In the genomic region with DNA sequence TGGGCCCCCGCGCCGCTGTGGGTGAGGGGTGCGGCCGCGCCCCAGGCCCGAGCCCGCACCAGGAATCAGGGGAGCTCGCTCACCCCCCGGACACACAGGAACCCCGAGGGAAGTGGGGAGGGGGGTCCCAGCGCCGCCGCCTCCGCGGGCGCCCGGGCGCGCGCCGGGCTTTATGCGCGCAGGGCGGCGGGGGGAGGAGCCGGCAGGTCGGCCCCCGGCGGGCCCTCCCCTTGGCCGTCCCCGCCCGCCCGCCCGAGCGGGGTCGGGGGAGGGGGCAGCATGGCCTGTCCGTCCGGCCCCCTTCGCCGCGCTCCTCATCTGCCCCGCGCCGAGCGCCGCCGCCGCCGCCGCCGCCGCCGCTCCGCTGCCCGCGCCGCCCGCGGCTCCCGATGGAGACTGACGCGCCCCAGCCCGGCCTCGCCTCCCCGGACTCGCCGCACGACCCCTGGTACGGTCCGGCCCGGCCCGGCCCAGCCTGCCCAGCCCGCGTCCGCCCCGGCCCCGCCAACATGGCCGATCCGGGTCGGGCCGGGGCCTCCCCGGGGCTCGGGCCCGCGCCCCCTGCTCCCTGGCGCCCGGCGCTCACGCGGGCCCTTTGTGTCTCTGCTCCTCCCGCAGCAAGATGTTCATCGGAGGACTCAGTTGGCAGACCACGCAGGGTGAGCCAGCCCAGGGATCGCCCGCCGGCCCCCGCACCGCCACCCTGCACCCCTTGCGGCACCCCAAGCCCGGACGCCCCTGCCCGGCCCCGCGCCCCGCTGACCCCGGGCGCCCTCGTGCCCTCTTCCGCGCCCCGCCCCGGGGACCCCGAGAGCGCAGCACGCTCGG, we compare ENCODE assay signal across 9 mouse cellular contexts. TPM values are rescaled to one million over a fixed set of nuclear protein-coding genes. Genes with fewer than 3 reads are reported as not detected.
A peak's percentile ranks its signal among the peaks of the same experiment; 100 is the strongest.
DNase-seq lines count a peak whose midpoint lies in the region; ATAC-seq and TF ChIP-seq lines count a peak whose summit lies in the region.
"Had no signal": no experiment of that assay in that cellular context is flagged by ENCODE, and none has a peak within 500 bp of the region (broad histone marks: within the 10 kb centered on the region; RNA-seq: fewer than 3 reads in every experiment).

A gene (plus strand): TSS at position 241 of the 828 bp plus-strand sequence.

- H3K4me1 ChIP-seq in heart, embryonic 15.5 days (replicated peaks) = peaks cover 28% of the 10 kb centered on the region
- H3K4me1 ChIP-seq in ES-E14 (ENCODE audit: control insufficient read depth in 2 of 2, insufficient read depth in 2 of 2, low read length in 2 of 2, poor library complexity in 1 of 2) = peaks cover 7 to 13% of the 10 kb centered on the region in 2 experiments; a peak in 3 of 4 replicates
- H3K4me1 ChIP-seq in hindbrain, embryonic 16.5 days (ENCODE audit: control insufficient read depth, insufficient read depth, low read depth, low read length) = peaks cover 43% of the 10 kb centered on the region
- H3K4me1 ChIP-seq in liver, embryonic 13.5 days (replicated peaks) = no peaks in the 10 kb centered on the region
- peaks cover 2% of the 10 kb centered on the region for H3K4me1 ChIP-seq in thymus, adult 2 months (replicated peaks; ENCODE audit: control insufficient read depth, insufficient read depth, low read length)

- peak within 1 kb of the TSS; percentile 92 for H3K4me3 ChIP-seq in heart, embryonic 15.5 days
- peak within 1 kb of the TSS; percentile 93 to 99 for H3K4me3 ChIP-seq in ES-E14 (ENCODE audit: insufficient read depth in 1 of 2, low read depth in 1 of 2, low read length in 2 of 2, poor library complexity in 1 of 2, severe bottlenecking in 1 of 2)
- H3K4me3 ChIP-seq in hindbrain, embryonic 16.5 days (ENCODE audit: low read length) = peak within 1 kb of the TSS; percentile 95
- peak within 1 kb of the TSS; percentile 61 for H3K4me3 ChIP-seq in liver, embryonic 13.5 days (replicated peaks)
- no peak within 1 kb of the TSS for H3K4me3 ChIP-seq in thymus, adult 2 months (ENCODE audit: control insufficient read depth, insufficient read depth, low read length)

- no peak for TF ChIP-seq CTCF in thymus, adult 2 months (IDR thresholded peaks at IDR 0.05; ENCODE audit: borderline replicate concordance, control insufficient read depth, extremely low read depth, insufficient read depth, low read length, poor library complexity)

- peaks cover 33% of the 10 kb centered on the region for H3K27me3 ChIP-seq in heart, embryonic 15.5 days
- no peaks in the 10 kb centered on the region for H3K27me3 ChIP-seq in hindbrain, embryonic 16.5 days (replicated peaks; ENCODE audit: control insufficient read depth, insufficient read depth, low read length)
- peaks cover 95% of the 10 kb centered on the region for H3K27me3 ChIP-seq in liver, embryonic 13.5 days
- peaks cover 27% of the 10 kb centered on the region for H3K27me3 ChIP-seq in thymus, adult 2 months (ENCODE audit: control insufficient read depth, insufficient read depth, low read length)

- H3K36me3 ChIP-seq in heart, embryonic 15.5 days = no peaks in the 10 kb centered on the region
- H3K36me3 ChIP-seq in ES-E14 (ENCODE audit: control insufficient read depth, insufficient read depth, low read length, poor library complexity, severe bottlenecking) = no peaks in the 10 kb centered on the region; the same call in 1 of the 2 replicates
- H3K36me3 ChIP-seq in hindbrain, embryonic 16.5 days (ENCODE audit: control insufficient read depth, insufficient read depth, low read length) = no peaks in the 10 kb centered on the region
- H3K36me3 ChIP-seq in liver, embryonic 13.5 days = no peaks in the 10 kb centered on the region
- H3K36me3 ChIP-seq in thymus, adult 2 months (ENCODE audit: control insufficient read depth, insufficient read depth, low read length) = no peaks in the 10 kb centered on the region

- in situ Hi-C loops in ES-E14 (cut with MboI; ENCODE audit: low sequenced_read_pairs in 2 of 2, unreplicated experiment in 2 of 2) = no loop called here

- no peak for DNase-seq in heart, adult 9 months (ENCODE audit: low spot score in 2 of 2)
- no peak for DNase-seq in ES-E14 (ENCODE audit: low read depth, low spot score)
- peak; percentile 70 for DNase-seq in embryo, embryonic 10 days (ENCODE audit: low spot score)
- no peak for DNase-seq in liver, embryonic 13.5 days
- DNase-seq in testis, postnatal 10 days (ENCODE audit: low spot score) = peak; percentile 76
- DNase-seq in thymus, adult 2 months = no peak

- H3K9me3 ChIP-seq in heart, embryonic 15.5 days (replicated peaks) = no peaks in the 10 kb centered on the region
- H3K9me3 ChIP-seq in ES-E14 (ENCODE audit: control insufficient read depth, insufficient read depth, low read depth, low read length) = no peaks in the 10 kb centered on the region
- H3K9me3 ChIP-seq in hindbrain, embryonic 16.5 days (ENCODE audit: control insufficient read depth, low read length) = no peaks in the 10 kb centered on the region
- H3K9me3 ChIP-seq in liver, embryonic 13.5 days (replicated peaks) = no peaks in the 10 kb centered on the region

- TF ChIP-seq POLR2A in thymus, adult 2 months (IDR thresholded peaks at IDR 0.05; ENCODE audit: control insufficient read depth, extremely low read depth, insufficient read depth, low read length, poor library complexity) = no peak

- H3K9ac ChIP-seq in heart, embryonic 15.5 days = peak within 1 kb of the TSS; percentile 85
- H3K9ac ChIP-seq in ES-E14 (ENCODE audit: insufficient read depth, low read depth, low read length, poor library complexity, severe bottlenecking) = peak within 1 kb of the TSS; percentile 89
- peak within 1 kb of the TSS; percentile 100 for H3K9ac ChIP-seq in hindbrain, embryonic 16.5 days (ENCODE audit: low read depth, low read length)
- H3K9ac ChIP-seq in liver, embryonic 13.5 days = peak within 1 kb of the TSS; percentile 41

- H3K4me2 ChIP-seq in heart, embryonic 15.5 days = peak within 1 kb of the TSS; percentile 97
- peak within 1 kb of the TSS; percentile 91 for H3K4me2 ChIP-seq in hindbrain, embryonic 16.5 days (ENCODE audit: low read length)
- peak within 1 kb of the TSS; percentile 64 for H3K4me2 ChIP-seq in liver, embryonic 13.5 days

- peak; percentile 48 for ATAC-seq in heart, embryonic 15.5 days (replicated peaks; ENCODE audit: insufficient number of reproducible peaks, insufficient read depth, low FRiP score, low read depth)
- peak; percentile 67 for ATAC-seq in hindbrain, embryonic 16.5 days
- peak; percentile 34; the same call in 1 of the 2 replicates for ATAC-seq in liver, embryonic 13.5 days (ENCODE audit: low read depth)

- H3K27ac ChIP-seq in heart, embryonic 15.5 days = no peak within 1 kb of the TSS
- no peak within 1 kb of the TSS for H3K27ac ChIP-seq in ES-E14 (ENCODE audit: insufficient read depth, low read depth, low read length, poor library complexity, severe bottlenecking)
- peak within 1 kb of the TSS; percentile 92 for H3K27ac ChIP-seq in hindbrain, embryonic 16.5 days (ENCODE audit: low read depth, low read length)
- H3K27ac ChIP-seq in liver, embryonic 13.5 days = no peak within 1 kb of the TSS
- H3K27ac ChIP-seq in thymus, adult 2 months (ENCODE audit: control insufficient read depth, insufficient read depth, low read length) = no peak within 1 kb of the TSS
- H3K27ac ChIP-seq: macrophage had no signal

- under 1% methylated on average over 49 of the region's 117 CpGs for WGBS in heart, embryonic 15.5 days
- WGBS in hindbrain, embryonic 16.5 days = under 1% methylated on average over 48 of the region's 117 CpGs
- WGBS in liver, embryonic 13.5 days (ENCODE audit: insufficient replicate concordance) = 1% methylated on average over 54 of the region's 117 CpGs
- WGBS in thymus, adult 2 months = 1% methylated on average over 98 of the region's 117 CpGs

TF ChIP-seq in ES-E14, 5 proteins besides CTCF, POLR2A, EP300 and RAD21:
- no peak for TF ChIP-seq ZNF384 (IDR thresholded peaks at IDR 0.05; ENCODE audit: low read depth, low read length)
- no peak for TF ChIP-seq HCFC1 (IDR thresholded peaks at IDR 0.05; ENCODE audit: borderline replicate concordance, insufficient read depth, low read length)
- no peak for TF ChIP-seq MAFK (IDR thresholded peaks at IDR 0.05; ENCODE audit: insufficient read depth, low read depth, low read length)
- no peak for TF ChIP-seq CHD2 (IDR thresholded peaks at IDR 0.05; ENCODE audit: low read depth, low read length)
- TF ChIP-seq ZC3H11A (IDR thresholded peaks at IDR 0.05; ENCODE audit: borderline replicate concordance, low read depth, low read length) = no peak

RNA-seq across cellular contexts. Expression of the gene that starts here (rescaled TPM):
- 2.0 and 3.5 TPM in 2 replicates for polyA plus RNA-seq in heart, embryonic 15.5 days (2015; fragmentation: Nextera tagmentation; extraction: Ambion mirVana)
- total RNA-seq in ES-E14 (2012; rRNA removed) = 5.6 and 9.0 TPM in 2 replicates
- polyA plus RNA-seq in hindbrain, embryonic 16.5 days (2015; fragmentation: Nextera tagmentation; extraction: Ambion mirVana) = 23.0 and 44.5 TPM in 2 replicates
- polyA plus RNA-seq in liver, embryonic 13.5 days (2015; fragmentation: Nextera tagmentation; extraction: Ambion mirVana) = 0.83 and 1.4 TPM in 2 replicates
- polyA plus RNA-seq in thymus, adult 2 months (2012; rRNA removed) = 6.1 and 6.6 TPM in 2 replicates
- polyA plus RNA-seq: macrophage had no signal

Comparison
In these comparisons a context has a peak if more than half of its experiments do, and no peak if none do; other contexts are left out.
1. H3K9ac ChIP-seq: peak in every context shown above with its lines; median percentile 100 in hindbrain, embryonic 16.5 days; 89 in ES-E14; 85 in heart, embryonic 15.5 days; 41 in liver, embryonic 13.5 days.
2. DNase-seq: peak in embryo, embryonic 10 days (single experiment) and testis, postnatal 10 days (single experiment); none in heart, adult 9 months (0 of 2), ES-E14 (single experiment), liver, embryonic 13.5 days (single experiment) and thymus, adult 2 months (single experiment).
3. Peak in every context shown above with its lines, with median percentiles within 50 percentile points of each other: ATAC-seq and H3K4me2 ChIP-seq.